Mouse (Mus musculus): Measurements from ENCODE around the gene Stk10. TPM values are rescaled to one million over a fixed set of nuclear protein-coding genes. Genes with fewer than 3 reads are reported as not detected.
"Not testable (repeated sequence)": the region's sequence is repeated elsewhere in the genome, so short reads cannot be mapped to it uniquely, and the experiment has no call there.

The Stk10 gene
- polyA plus RNA-seq, 1 experiment from 2014 or later: 2.6 TPM

DNA sequence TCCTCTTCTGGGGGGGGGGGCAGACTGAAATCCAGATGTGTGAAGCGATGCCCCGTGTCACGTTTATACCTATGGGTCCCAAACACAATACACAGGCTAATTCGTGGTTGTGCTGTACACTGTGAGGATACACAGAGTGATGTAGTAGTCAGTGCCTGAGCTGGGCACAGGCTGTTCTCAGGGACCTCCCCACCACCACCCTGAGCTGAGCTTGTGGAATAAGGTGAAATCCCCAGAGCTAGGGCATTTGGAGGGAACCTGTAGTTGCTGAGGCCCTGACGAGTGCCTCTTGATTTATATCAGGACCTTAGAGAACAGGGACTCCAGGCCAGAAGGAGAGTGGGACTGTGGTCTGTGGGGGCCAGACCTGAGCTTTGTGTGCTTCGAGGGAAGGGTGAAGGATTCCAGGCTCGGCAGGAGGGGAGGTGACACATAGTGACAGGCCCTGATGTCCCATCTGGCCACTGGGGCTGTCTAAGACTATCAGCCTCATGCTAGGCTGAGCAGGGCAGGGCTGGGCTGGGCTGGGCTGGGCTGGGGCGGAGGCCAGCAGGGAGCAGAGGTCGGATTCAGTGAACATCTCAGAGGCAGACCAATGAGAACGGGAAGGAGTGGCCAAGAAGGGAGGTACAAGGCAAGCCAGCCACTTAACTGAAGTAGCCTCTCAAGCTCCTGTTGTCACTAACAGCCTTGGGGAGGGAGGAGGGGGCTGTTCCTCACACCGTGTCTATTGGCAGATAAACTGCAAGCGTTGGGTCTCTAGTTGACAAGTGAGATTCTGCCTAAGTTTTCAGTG lies 68.6 kb downstream of the Stk10 start:
- Histone ChIP-seq H3K36me3 (0 out of 2 replicates have a peak, but pooled peaks cover 11% of the 10 kb centered on the region), H3K4me1 (replicated peaks) (peaks cover 10% of the 10 kb centered on the region), H3K9me3 (no peaks in the 10 kb centered on the region), H3K4me3 (no peak overlapping the region), H3K27ac (replicated peaks) (no peak overlapping the region), H3K27me3 (no peaks in the 10 kb centered on the region), H3K4me2 (no peak overlapping the region), H3K9ac (no peak overlapping the region)
- ATAC-seq (ENCODE audit: low read depth): no peak
- 42% methylated on average over 12 of the region's 12 CpGs for WGBS

DNA sequence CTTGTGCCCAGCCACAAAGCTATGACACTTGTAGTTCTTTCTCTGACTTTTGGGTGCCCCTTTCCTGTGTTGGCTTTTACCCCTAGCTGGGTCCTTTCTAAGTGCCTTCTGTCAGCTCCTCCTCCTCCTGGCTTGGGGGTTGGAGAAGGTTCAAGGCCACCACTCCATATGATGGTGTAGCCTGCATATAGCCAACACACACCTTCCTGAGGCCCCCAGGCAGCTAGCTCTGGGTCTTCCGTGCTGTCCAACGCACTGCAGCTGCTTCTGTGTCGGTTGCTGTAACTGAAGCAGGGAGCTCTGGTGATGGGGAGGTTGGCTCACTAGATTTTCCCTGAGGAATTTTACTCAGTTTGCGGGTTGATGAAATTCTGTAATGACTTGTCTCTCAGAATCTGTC lies 71.6 kb downstream of the Stk10 start:
- H3K4me2 ChIP-seq: no peak overlapping the region

GRCm38 (mm10) chr11:32605131-32605860 lies 72.2 kb downstream of the Stk10 start:
- 62% methylated on average over 7 of the region's 7 CpGs for WGBS
- 0 out of 2 replicates have a peak, but pooled peaks have one; percentile 70 for ATAC-seq (ENCODE audit: low read depth)

More for the DNA sequence above, 71.6 kb downstream of the Stk10 start:
- Histone ChIP-seq H3K9me3 (no peaks in the 10 kb centered on the region), H3K9ac (no peak overlapping the region), H3K36me3 (0 out of 2 replicates have a peak, but pooled peaks cover 4% of the 10 kb centered on the region), H3K4me1 (replicated peaks) (peaks cover 10% of the 10 kb centered on the region), H3K4me3 (no peak overlapping the region), H3K27ac (replicated peaks) (peak overlapping the region; percentile 68), H3K27me3 (no peaks in the 10 kb centered on the region)
- no peak for ATAC-seq (ENCODE audit: low read depth)
- WGBS: 69% methylated on average over 4 of the region's 4 CpGs

GRCm38 (mm10) chr11:32605907-32606306 lies 72.8 kb downstream of the Stk10 start:
- Histone ChIP-seq H3K27ac (replicated peaks) (no peak overlapping the region), H3K4me3 (no peak overlapping the region), H3K4me2 (no peak overlapping the region), H3K9me3 (no peaks in the 10 kb centered on the region), H3K27me3 (no peaks in the 10 kb centered on the region), H3K4me1 (replicated peaks) (peaks cover 10% of the 10 kb centered on the region), H3K36me3 (no peaks in the 10 kb centered on the region; the same call in 1 of the 2 replicates), H3K9ac (no peak overlapping the region)
- no peak for ATAC-seq (ENCODE audit: low read depth)
- WGBS: 86% methylated on average over 3 of the region's 3 CpGs

More at GRCm38 (mm10) chr11:32605131-32605860, 72.2 kb downstream of the Stk10 start:
- Histone ChIP-seq H3K27ac (replicated peaks) (peak overlapping the region; percentile 68), H3K27me3 (no peaks in the 10 kb centered on the region), H3K9me3 (no peaks in the 10 kb centered on the region), H3K9ac (no peak overlapping the region), H3K4me1 (replicated peaks) (peaks cover 10% of the 10 kb centered on the region), H3K4me3 (no peak overlapping the region), H3K36me3 (0 out of 2 replicates have a peak, but pooled peaks cover 3% of the 10 kb centered on the region), H3K4me2 (no peak overlapping the region)

GRCm38 (mm10) chr11:32607319-32607718 lies 74.2 kb downstream of the Stk10 start:
- no peaks in the 10 kb centered on the region for H3K27me3 ChIP-seq
- H3K4me1 ChIP-seq (replicated peaks): peaks cover 10% of the 10 kb centered on the region
- peaks cover 1% of the 10 kb centered on the region for H3K36me3 ChIP-seq
- no peak for ATAC-seq (ENCODE audit: low read depth)
- H3K4me3 ChIP-seq: no peak overlapping the region
- no peak overlapping the region for H3K4me2 ChIP-seq
- no peak overlapping the region for H3K9ac ChIP-seq
- no peaks in the 10 kb centered on the region for H3K9me3 ChIP-seq
- H3K27ac ChIP-seq (replicated peaks): no peak overlapping the region

DNA sequence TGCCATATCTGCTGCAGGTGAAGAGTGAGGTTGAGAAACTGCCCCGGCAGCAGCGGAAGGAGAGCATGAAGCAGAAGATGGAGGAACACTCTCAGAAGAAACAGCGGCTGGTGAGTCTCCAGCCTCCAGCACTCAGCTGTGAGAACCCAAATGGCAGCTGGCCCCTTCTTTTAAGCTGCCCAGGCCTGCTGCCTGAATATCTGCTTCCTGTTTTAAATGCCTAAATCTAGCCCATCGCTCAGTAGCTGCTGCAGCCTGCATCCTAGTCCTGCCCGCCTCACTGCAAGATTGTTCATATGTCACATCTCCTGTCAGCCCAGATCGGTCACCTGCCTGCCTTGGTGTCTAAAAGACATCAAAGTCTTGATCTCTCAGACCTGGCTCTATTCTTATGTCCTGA lies 77.5 kb downstream of the Stk10 start:
- peaks cover 6% of the 10 kb centered on the region for H3K36me3 ChIP-seq
- H3K4me2 ChIP-seq: no peak overlapping the region
- ATAC-seq (ENCODE audit: low read depth): no peak
- no peak overlapping the region for H3K27ac ChIP-seq (replicated peaks)
- H3K27me3 ChIP-seq: no peaks in the 10 kb centered on the region
- 93% methylated on average over 6 of the region's 6 CpGs for WGBS
- H3K4me3 ChIP-seq: no peak overlapping the region
- no peaks in the 10 kb centered on the region for H3K9me3 ChIP-seq
- H3K9ac ChIP-seq: no peak overlapping the region
- 0 out of 2 replicates have a peak, but pooled peaks cover under 1% of the 10 kb centered on the region for H3K4me1 ChIP-seq (replicated peaks)

GRCm38 (mm10) chr11:32612304-32612703 lies 79.2 kb downstream of the Stk10 start:
- no peak overlapping the region for H3K4me2 ChIP-seq
- ATAC-seq (ENCODE audit: low read depth): no peak
- WGBS: 86% methylated on average over 6 of the region's 6 CpGs
- no peak overlapping the region for H3K27ac ChIP-seq (replicated peaks)
- H3K36me3 ChIP-seq: peaks cover 6% of the 10 kb centered on the region
- no peak overlapping the region for H3K4me3 ChIP-seq
- H3K9me3 ChIP-seq: no peaks in the 10 kb centered on the region
- no peak overlapping the region for H3K9ac ChIP-seq
- H3K27me3 ChIP-seq: no peaks in the 10 kb centered on the region
- 0 out of 2 replicates have a peak, but pooled peaks cover 3% of the 10 kb centered on the region for H3K4me1 ChIP-seq (replicated peaks)

DNA sequence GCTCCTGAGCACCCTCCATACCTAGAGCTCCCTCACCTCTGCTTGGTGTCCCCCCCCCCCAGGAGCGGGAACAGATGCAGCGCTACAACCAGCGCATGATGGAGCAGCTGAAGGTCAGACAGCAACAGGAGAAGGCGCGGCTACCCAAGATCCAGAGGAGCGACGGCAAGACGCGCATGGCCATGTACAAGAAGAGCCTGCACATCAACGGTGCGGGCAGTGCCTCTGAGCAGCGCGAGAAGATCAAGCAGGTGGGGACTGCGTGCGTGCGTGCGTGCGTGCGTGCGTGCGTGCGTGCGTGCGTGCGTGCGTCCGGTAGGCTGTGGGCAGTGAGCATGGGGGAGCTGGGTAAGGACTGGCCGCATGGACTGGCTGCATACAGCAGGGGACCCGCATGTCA lies 81.4 kb downstream of the Stk10 start:
- H3K4me1 ChIP-seq (replicated peaks): peaks cover 9% of the 10 kb centered on the region
- H3K27ac ChIP-seq (replicated peaks): no peak overlapping the region
- no peaks in the 10 kb centered on the region for H3K27me3 ChIP-seq
- H3K4me2 ChIP-seq: no peak overlapping the region
- H3K36me3 ChIP-seq: peaks cover 11% of the 10 kb centered on the region
- H3K9ac ChIP-seq: no peak overlapping the region
- ATAC-seq (ENCODE audit: low read depth): no peak
- 97% methylated on average over 29 of the region's 29 CpGs for WGBS
- no peaks in the 10 kb centered on the region for H3K9me3 ChIP-seq
- H3K4me3 ChIP-seq: no peak overlapping the region

DNA sequence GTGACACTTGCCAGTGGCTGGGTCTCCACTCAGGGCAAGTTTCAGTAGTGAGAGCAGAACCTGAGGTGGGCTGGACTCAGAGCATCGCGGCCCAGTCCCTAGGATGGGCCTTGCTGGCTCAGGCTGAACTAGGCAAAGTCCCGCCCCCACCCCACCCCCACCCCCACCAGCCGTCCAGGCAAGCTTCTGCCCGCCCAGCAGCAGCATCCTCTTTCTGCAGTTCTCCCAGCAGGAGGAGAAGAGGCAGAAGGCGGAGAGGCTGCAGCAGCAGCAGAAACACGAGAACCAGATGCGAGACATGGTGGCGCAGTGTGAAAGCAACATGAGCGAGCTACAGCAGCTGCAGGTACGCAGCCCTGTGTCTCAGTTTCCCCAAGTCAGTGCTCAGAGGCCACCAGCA lies 82.5 kb downstream of the Stk10 start:
- H3K27ac ChIP-seq (replicated peaks): no peak overlapping the region
- peaks cover 11% of the 10 kb centered on the region for H3K36me3 ChIP-seq
- no peaks in the 10 kb centered on the region for H3K27me3 ChIP-seq
- no peak for ATAC-seq (ENCODE audit: low read depth)
- H3K9ac ChIP-seq: no peak overlapping the region
- no peak overlapping the region for H3K4me2 ChIP-seq
- WGBS: 24% methylated on average over 11 of the region's 11 CpGs
- H3K9me3 ChIP-seq: no peaks in the 10 kb centered on the region
- H3K4me3 ChIP-seq: no peak overlapping the region
- peaks cover 20% of the 10 kb centered on the region for H3K4me1 ChIP-seq (replicated peaks)

GRCm38 (mm10) chr11:32616091-32616490 lies 83.0 kb downstream of the Stk10 start:
- no peak overlapping the region for H3K4me3 ChIP-seq
- H3K4me2 ChIP-seq: no peak overlapping the region
- H3K9ac ChIP-seq: no peak overlapping the region
- peaks cover 23% of the 10 kb centered on the region for H3K4me1 ChIP-seq (replicated peaks)
- H3K27me3 ChIP-seq: no peaks in the 10 kb centered on the region
- H3K27ac ChIP-seq (replicated peaks): no peak overlapping the region
- WGBS: 83% methylated on average over 6 of the region's 6 CpGs
- no peaks in the 10 kb centered on the region for H3K9me3 ChIP-seq
- H3K36me3 ChIP-seq: peaks cover 11% of the 10 kb centered on the region
- ATAC-seq (ENCODE audit: low read depth): no peak

DNA sequence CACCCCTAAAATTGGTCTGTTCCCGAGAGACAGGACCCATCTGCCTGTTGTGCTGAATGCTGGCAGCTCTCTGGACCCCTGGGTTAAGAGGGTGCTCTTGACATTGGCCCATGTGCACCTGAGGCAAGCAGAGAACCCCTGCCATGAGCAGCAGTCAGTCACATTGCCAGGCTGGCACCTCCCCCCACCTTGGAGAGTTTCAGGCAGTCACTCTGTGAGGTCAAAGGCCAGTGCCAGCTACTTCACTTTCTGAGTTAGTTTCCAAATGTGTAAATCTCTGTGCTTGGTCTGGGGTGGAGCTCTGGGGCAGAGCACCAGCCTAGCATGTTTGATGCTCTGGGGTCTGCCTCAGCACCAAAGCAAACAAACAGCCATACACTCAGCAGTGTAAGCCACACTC lies 84.9 kb downstream of the Stk10 start:
- H3K4me2 ChIP-seq: no peak overlapping the region
- no peak overlapping the region for H3K27ac ChIP-seq (replicated peaks)
- no peak for ATAC-seq (ENCODE audit: low read depth)
- peaks cover 23% of the 10 kb centered on the region for H3K4me1 ChIP-seq (replicated peaks)
- no peaks in the 10 kb centered on the region for H3K27me3 ChIP-seq
- H3K4me3 ChIP-seq: no peak overlapping the region
- no peaks in the 10 kb centered on the region for H3K9me3 ChIP-seq
- 74% methylated on average over 1 of the region's 1 CpGs for WGBS
- peaks cover 5% of the 10 kb centered on the region for H3K36me3 ChIP-seq
- H3K9ac ChIP-seq: no peak overlapping the region

GRCm38 (mm10) chr11:32618641-32619040 lies 85.5 kb downstream of the Stk10 start:
- H3K27ac ChIP-seq (replicated peaks); ATAC-seq (ENCODE audit: low read depth); H3K4me3 ChIP-seq; H3K9ac ChIP-seq; H3K27me3 ChIP-seq; H3K36me3 ChIP-seq; H3K4me2 ChIP-seq; H3K9me3 ChIP-seq: not testable (repeated sequence)
- 81% methylated on average over 5 of the region's 5 CpGs for WGBS
- peaks cover 29% of the 10 kb centered on the region for H3K4me1 ChIP-seq (replicated peaks)
